Mouse (Mus musculus): ENCODE results near the gene Hist1h4j. TPM values are rescaled to one million over a fixed set of nuclear protein-coding genes. Genes with fewer than 3 reads are reported as not detected.
"Not testable (repeated sequence)": the region's sequence is repeated elsewhere in the genome, so short reads cannot be mapped to it uniquely, and the experiment has no call there.

The Hist1h4j gene
- polyA plus RNA-seq, 1 experiment from 2014 or later, result 0.67 TPM

DNA sequence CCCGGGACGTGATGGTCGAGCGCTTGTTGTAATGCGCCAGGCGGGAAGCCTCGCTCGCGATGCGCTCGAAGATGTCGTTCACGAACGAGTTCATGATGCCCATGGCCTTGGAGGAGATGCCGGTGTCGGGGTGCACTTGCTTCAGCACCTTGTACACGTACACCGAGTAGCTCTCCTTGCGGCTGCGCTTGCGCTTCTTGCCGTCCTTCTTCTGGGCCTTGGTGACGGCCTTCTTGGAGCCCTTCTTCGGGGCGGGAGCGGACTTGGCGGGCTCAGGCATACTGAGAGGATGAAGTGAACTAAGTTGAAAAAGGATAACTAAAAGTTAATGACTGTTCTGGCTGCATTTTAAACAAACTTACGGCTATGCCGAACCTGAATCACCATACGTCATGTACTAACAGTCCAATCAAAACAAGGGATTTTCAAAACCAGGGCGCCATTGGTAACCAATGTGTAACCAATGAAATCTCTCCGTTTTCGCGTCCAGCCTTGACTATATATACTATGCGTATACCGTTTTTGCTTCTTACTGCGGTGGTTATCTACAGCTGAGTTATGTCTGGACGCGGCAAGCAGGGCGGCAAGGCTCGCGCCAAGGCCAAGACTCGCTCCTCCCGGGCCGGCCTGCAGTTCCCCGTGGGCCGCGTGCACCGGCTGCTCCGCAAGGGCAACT is 18.9 kb upstream of the Hist1h4j start, which contains the start of the genes Hist1h2bl and Hist1h2ai:
Gene Hist1h2bl, minus strand, starts transcription at position 280 of the 676 bp plus-strand sequence.
Gene Hist1h2ai, plus strand, starts transcription at position 559 of the 676 bp plus-strand sequence.
- H3K4me2 ChIP-seq (ENCODE audit: low read depth, low read length), result peak within 1 kb of the TSS; percentile 91
- WGBS, result under 1% methylated on average over 30 of the region's 50 CpGs
- H3K27ac ChIP-seq (ENCODE audit: low read length), result peak within 1 kb of the TSS; percentile 86
- not testable (repeated sequence) for H3K27me3 ChIP-seq (ENCODE audit: control insufficient read depth, insufficient read depth, low read length); H3K9me3 ChIP-seq (replicated peaks; ENCODE audit: control insufficient read depth, low read length); H3K36me3 ChIP-seq (ENCODE audit: control insufficient read depth, insufficient read depth)
- peaks cover 24% of the 10 kb centered on the region for H3K4me1 ChIP-seq (ENCODE audit: control insufficient read depth, insufficient read depth, low read length)
- peak; percentile 92 for ATAC-seq (replicated peaks; ENCODE audit: extremely low read depth, insufficient read depth, low FRiP score)
- H3K9ac ChIP-seq (ENCODE audit: low read length), result peak within 1 kb of the TSS; percentile 65
- H3K4me3 ChIP-seq (ENCODE audit: low read length), result peak within 1 kb of the TSS; percentile 52

DNA sequence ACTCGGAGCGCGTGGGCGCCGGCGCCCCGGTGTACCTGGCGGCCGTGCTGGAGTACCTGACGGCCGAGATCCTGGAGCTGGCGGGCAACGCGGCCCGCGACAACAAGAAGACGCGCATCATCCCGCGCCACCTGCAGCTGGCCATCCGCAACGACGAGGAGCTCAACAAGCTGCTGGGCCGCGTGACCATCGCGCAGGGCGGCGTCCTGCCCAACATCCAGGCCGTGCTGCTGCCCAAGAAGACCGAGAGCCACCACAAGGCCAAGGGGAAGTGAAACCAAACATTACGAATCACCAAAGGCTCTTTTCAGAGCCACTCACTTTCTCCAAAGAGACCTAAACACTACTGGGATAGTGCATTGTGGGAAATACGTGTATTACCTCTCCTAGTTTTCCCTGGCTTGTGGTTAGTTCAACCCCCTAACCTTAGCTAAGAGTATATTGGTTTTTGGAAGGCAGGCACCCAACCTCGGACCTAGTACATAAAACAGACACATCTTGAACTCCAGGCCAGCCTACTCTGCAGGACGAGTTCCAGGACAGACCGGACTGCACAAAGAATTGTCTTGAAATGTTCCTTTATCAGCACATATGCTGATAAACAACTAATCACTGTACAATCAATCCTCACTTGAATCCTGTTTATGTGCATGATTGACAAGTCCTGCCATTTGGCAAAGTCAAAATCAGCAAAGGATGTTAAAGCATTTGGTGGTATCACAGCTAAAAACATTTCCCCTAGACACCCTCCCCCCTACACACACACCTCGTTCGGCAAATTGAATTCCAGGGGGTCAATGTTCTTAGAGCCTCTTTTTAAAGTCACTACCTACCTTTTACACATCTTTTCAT is 18.1 kb upstream of the Hist1h4j start:
- ATAC-seq (replicated peaks; ENCODE audit: extremely low read depth, insufficient read depth, low FRiP score), result peak; percentile 10; the same call in 1 of the 2 replicates
- 0% methylated on average over 10 of the region's 38 CpGs for WGBS

DNA sequence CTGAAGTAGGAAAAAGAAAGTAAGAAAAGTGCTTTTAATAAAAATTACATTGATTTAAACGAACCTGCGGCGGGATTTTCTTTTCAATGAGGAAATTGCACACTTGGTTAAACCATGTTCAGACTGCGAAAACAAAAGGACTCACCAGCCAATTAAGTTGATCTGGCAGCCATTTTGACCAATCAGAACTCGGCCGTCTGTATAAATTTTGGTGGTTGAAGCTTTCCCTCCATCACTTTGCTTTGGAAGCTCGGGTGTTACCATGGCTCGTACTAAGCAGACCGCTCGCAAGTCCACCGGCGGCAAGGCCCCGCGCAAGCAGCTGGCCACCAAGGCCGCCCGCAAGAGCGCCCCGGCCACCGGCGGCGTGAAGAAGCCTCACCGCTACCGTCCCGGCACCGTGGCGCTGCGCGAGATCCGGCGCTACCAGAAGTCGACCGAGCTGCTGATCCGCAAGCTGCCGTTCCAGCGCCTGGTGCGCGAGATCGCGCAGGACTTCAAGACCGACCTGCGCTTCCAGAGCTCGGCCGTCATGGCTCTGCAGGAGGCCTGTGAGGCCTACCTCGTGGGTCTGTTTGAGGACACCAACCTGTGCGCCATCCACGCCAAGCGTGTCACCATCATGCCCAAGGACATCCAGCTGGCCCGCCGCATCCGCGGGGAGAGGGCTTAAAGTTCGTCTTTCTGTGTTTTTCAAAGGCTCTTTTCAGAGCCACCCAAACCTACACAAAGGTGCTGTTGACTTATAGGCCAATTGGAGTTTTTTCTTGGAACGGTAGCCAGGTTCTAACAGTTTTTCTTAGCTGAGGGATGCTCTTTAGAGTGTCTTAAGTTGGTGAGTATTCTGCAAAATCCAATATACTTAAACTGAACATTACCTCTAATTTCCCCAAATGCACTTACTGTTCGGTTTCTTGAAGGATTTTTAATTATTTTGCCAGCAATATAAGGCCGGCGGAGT is 17.2 kb upstream of the Hist1h4j start, which contains the start of gene Hist1h3h:
Gene Hist1h3h, plus strand, starts transcription at position 263 of the 961 bp plus-strand sequence.
- 3% methylated on average over 24 of the region's 56 CpGs for WGBS
- Histone ChIP-seq H3K4me1 (ENCODE audit: control insufficient read depth, insufficient read depth, low read length) (peaks cover 26% of the 10 kb centered on the region), H3K4me3 (ENCODE audit: low read length) (peak within 1 kb of the TSS; percentile 54), H3K4me2 (ENCODE audit: low read depth, low read length) (peak within 1 kb of the TSS; percentile 91), H3K27ac (ENCODE audit: low read length) (peak within 1 kb of the TSS; percentile 86), H3K9ac (ENCODE audit: low read length) (peak within 1 kb of the TSS; percentile 74)
- not testable (repeated sequence) for H3K9me3 ChIP-seq (replicated peaks; ENCODE audit: control insufficient read depth, low read length); H3K27me3 ChIP-seq (ENCODE audit: control insufficient read depth, insufficient read depth, low read length); H3K36me3 ChIP-seq (ENCODE audit: control insufficient read depth, insufficient read depth)
- ATAC-seq (replicated peaks; ENCODE audit: extremely low read depth, insufficient read depth, low FRiP score), result peak; percentile 32

More for the DNA sequence above, 18.1 kb upstream of the Hist1h4j start:
- H3K27ac ChIP-seq (ENCODE audit: low read length), result peak overlapping the region; percentile 86
- H3K4me3 ChIP-seq (ENCODE audit: low read length), result peak overlapping the region; percentile 51
- H3K27me3 ChIP-seq (ENCODE audit: control insufficient read depth, insufficient read depth, low read length); H3K36me3 ChIP-seq (ENCODE audit: control insufficient read depth, insufficient read depth); H3K9me3 ChIP-seq (replicated peaks; ENCODE audit: control insufficient read depth, low read length): not testable (repeated sequence)
- H3K4me1 ChIP-seq (ENCODE audit: control insufficient read depth, insufficient read depth, low read length), result peaks cover 21% of the 10 kb centered on the region
- H3K4me2 ChIP-seq (ENCODE audit: low read depth, low read length), result peak overlapping the region; percentile 91
- peak overlapping the region; percentile 60 for H3K9ac ChIP-seq (ENCODE audit: low read length)

DNA sequence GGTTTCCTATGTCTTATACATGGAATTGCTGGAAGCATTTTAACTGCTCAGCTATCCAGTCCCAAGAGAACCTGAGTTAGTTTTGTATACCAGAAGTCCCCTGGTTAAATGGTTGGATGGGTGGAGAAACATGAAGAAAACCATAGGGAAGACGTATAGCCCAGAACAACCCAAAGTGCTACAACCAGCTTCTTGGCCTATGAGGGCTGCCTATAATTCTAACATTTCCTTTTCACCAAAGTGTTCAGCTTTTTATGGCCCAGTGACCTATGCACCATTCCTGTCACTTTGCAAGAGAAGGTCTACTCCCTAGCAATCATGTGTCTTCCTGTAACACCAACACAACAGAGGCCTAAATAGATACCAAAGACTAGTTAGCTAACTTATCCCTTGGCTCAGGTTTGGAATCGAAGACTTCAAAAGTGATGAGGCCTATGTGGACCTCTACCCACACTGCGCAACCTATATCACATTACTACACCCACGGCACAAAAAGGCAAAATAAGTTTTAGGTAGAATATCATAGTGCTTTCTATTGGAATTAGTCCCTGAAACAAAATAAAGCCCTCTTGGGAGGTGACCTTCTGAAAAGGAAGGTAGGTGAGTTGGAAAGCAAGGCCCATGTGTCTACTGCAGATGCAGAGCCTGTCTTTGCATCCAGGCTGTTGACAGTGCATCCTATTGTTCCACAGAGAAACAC is 16.3 kb upstream of the Hist1h4j start:
- 65% methylated on average over 4 of the region's 4 CpGs for WGBS
- no peaks in the 10 kb centered on the region for H3K36me3 ChIP-seq (ENCODE audit: control insufficient read depth, insufficient read depth)
- no peaks in the 10 kb centered on the region for H3K27me3 ChIP-seq (ENCODE audit: control insufficient read depth, insufficient read depth, low read length)
- peaks cover 29% of the 10 kb centered on the region for H3K4me1 ChIP-seq (ENCODE audit: control insufficient read depth, insufficient read depth, low read length)
- peak overlapping the region; percentile 54 for H3K4me3 ChIP-seq (ENCODE audit: low read length)
- ATAC-seq (replicated peaks; ENCODE audit: extremely low read depth, insufficient read depth, low FRiP score), result no peak
- no peaks in the 10 kb centered on the region for H3K9me3 ChIP-seq (replicated peaks; ENCODE audit: control insufficient read depth, low read length)
- peak overlapping the region; percentile 74 for H3K9ac ChIP-seq (ENCODE audit: low read length)
- H3K27ac ChIP-seq (ENCODE audit: low read length), result peak overlapping the region; percentile 69
- H3K4me2 ChIP-seq (ENCODE audit: low read depth, low read length), result peak overlapping the region; percentile 75

DNA sequence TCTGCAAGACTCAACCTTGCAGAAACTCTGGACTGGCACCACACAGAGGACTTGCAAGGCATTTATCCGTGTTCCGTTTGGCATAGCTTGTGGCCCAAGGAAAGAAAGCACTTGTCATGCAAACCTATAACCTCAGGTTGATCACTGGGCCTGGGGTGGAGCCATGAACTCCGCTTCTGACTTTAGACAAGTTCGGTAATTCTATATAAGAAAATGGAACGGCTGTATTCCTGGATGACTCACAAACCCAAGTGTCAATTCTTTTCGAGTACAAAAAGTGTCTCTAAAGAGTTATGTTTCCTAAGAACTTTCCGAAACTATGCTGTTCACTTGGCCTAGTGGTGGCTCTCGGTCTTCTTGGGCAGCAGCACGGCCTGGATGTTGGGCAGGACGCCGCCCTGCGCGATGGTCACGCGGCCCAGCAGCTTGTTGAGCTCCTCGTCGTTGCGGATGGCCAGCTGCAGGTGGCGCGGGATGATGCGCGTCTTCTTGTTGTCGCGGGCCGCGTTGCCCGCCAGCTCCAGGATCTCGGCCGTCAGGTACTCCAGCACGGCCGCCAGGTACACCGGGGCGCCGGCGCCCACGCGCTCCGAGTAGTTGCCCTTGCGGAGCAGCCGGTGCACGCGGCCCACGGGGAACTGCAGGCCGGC is 13.6 kb upstream of the Hist1h4j start:
- peak; percentile 3; the same call in 1 of the 2 replicates for ATAC-seq (replicated peaks; ENCODE audit: extremely low read depth, insufficient read depth, low FRiP score)
- H3K9me3 ChIP-seq (replicated peaks; ENCODE audit: control insufficient read depth, low read length); H3K27me3 ChIP-seq (ENCODE audit: control insufficient read depth, insufficient read depth, low read length); H3K36me3 ChIP-seq (ENCODE audit: control insufficient read depth, insufficient read depth): not testable (repeated sequence)
- H3K4me2 ChIP-seq (ENCODE audit: low read depth, low read length), result peak overlapping the region; percentile 65
- H3K9ac ChIP-seq (ENCODE audit: low read length), result peak overlapping the region; percentile 42
- WGBS, result 4% methylated on average over 21 of the region's 44 CpGs
- H3K27ac ChIP-seq (ENCODE audit: low read length), result peak overlapping the region; percentile 75
- peaks cover 21% of the 10 kb centered on the region for H3K4me1 ChIP-seq (ENCODE audit: control insufficient read depth, insufficient read depth, low read length)
- H3K4me3 ChIP-seq (ENCODE audit: low read length), result peak overlapping the region; percentile 49

DNA sequence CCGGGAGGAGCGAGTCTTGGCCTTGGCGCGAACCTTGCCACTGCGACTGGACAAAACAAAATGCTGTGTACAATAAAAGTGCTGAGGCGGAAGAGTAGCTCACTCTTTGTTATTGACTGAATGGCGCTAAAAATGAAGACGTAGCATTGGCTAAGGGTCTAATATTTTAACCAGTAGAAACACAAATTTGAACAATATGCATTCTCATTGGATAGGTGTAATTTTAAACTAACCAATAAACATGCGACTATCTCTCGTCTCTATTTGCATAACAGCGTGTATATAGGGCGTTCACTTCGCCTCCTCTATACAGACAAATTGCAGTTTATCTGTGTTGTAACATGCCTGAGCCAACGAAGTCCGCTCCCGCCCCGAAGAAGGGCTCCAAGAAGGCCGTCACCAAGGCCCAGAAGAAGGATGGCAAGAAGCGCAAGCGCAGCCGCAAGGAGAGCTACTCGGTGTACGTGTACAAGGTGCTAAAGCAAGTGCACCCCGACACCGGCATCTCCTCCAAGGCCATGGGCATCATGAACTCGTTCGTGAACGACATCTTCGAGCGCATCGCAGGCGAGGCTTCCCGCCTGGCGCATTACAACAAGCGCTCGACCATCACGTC is 13.0 kb upstream of the Hist1h4j start, which contains the start of gene Hist1h2bm:
Gene Hist1h2bm, plus strand, starts transcription at position 288 of the 616 bp plus-strand sequence.
- not testable (repeated sequence) for H3K9me3 ChIP-seq (replicated peaks; ENCODE audit: control insufficient read depth, low read length); H3K36me3 ChIP-seq (ENCODE audit: control insufficient read depth, insufficient read depth); H3K27me3 ChIP-seq (ENCODE audit: control insufficient read depth, insufficient read depth, low read length)
- peak within 1 kb of the TSS; percentile 49 for H3K4me3 ChIP-seq (ENCODE audit: low read length)
- peak within 1 kb of the TSS; percentile 65 for H3K4me2 ChIP-seq (ENCODE audit: low read depth, low read length)
- peaks cover 20% of the 10 kb centered on the region for H3K4me1 ChIP-seq (ENCODE audit: control insufficient read depth, insufficient read depth, low read length)
- peak; percentile 95 for ATAC-seq (replicated peaks; ENCODE audit: extremely low read depth, insufficient read depth, low FRiP score)
- peak within 1 kb of the TSS; percentile 42 for H3K9ac ChIP-seq (ENCODE audit: low read length)
- WGBS, result 1% methylated on average over 37 of the region's 37 CpGs
- peak within 1 kb of the TSS; percentile 76 for H3K27ac ChIP-seq (ENCODE audit: low read length)

DNA sequence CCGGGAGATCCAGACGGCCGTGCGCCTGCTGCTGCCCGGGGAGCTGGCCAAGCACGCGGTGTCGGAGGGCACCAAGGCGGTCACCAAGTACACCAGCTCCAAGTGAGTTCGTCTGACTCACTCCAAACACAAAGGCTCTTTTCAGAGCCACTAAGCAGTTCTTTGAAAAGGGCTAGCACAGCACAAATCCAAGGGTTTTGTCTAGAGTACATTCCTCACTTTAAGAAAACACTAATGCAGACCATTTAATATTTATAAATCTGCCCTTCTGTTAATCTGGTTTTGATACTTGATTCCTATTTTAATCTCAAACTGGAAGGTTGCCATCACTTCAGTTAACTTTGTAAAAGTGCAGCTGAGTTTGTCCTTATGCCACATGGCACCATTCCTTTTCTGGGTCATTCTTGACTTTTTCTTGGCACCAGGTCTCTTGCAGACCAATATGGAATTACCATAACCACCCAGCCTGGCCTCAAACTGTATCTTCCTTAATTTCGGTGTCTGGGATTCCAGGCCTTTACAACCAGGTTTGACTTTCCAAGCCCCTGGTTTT is 12.4 kb upstream of the Hist1h4j start:
- Histone ChIP-seq H3K9me3 (replicated peaks; ENCODE audit: control insufficient read depth, low read length) (no peaks in the 10 kb centered on the region), H3K9ac (ENCODE audit: low read length) (peak overlapping the region; percentile 37), H3K27ac (ENCODE audit: low read length) (peak overlapping the region; percentile 76), H3K27me3 (ENCODE audit: control insufficient read depth, insufficient read depth, low read length) (no peaks in the 10 kb centered on the region), H3K36me3 (ENCODE audit: control insufficient read depth, insufficient read depth) (no peaks in the 10 kb centered on the region), H3K4me2 (ENCODE audit: low read depth, low read length) (peak overlapping the region; percentile 65), H3K4me1 (ENCODE audit: control insufficient read depth, insufficient read depth, low read length) (peaks cover 17% of the 10 kb centered on the region), H3K4me3 (ENCODE audit: low read length) (peak overlapping the region; percentile 49)
- ATAC-seq (replicated peaks; ENCODE audit: extremely low read depth, insufficient read depth, low FRiP score), result peak; percentile 9; the same call in 1 of the 2 replicates
- WGBS, result 3% methylated on average over 11 of the region's 11 CpGs
